ENCODE assay signal across 8 mouse cellular contexts in the genomic region with DNA sequence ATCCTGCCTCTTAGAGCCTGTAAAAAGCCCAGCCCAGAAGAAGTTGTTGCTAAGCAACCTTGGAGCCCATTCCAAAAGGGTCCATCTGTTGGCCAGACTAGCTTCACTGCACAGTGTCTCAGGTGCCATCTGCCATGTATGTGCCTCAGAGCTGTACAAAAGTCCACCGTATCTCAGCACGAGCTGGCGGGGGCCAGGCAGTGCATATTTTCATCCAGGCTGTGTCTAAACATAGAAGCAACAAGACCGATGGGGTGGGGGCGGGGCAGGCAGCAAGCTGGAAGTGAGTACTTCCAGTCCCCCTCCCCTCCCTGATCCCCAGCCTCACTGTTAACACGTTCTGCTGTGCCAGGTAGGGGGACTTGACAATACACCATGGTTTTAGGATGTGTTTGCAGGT.
DNase-seq lines count a peak whose midpoint lies in the region; ATAC-seq and TF ChIP-seq lines count a peak whose summit lies in the region.

No protein-coding gene starts in this region.

- 37% methylated on average over 6 of the region's 6 CpGs for WGBS in hindbrain, embryonic 15.5 days
- 31% methylated on average over 6 of the region's 6 CpGs for WGBS in neural tube, embryonic 15.5 days
- 62% methylated on average over 6 of the region's 6 CpGs for WGBS in thymus, adult 2 months

- no peaks in the 10 kb centered on the region for H3K36me3 ChIP-seq in hindbrain, embryonic 15.5 days
- H3K36me3 ChIP-seq in neural tube, embryonic 15.5 days = no peaks in the 10 kb centered on the region
- H3K36me3 ChIP-seq in thymus, adult 2 months (ENCODE audit: control insufficient read depth, insufficient read depth, low read length) = no peaks in the 10 kb centered on the region

- no peaks in the 10 kb centered on the region for H3K27me3 ChIP-seq in hindbrain, embryonic 15.5 days
- H3K27me3 ChIP-seq in neural tube, embryonic 15.5 days (replicated peaks) = no peaks in the 10 kb centered on the region
- no peaks in the 10 kb centered on the region for H3K27me3 ChIP-seq in thymus, adult 2 months (ENCODE audit: control insufficient read depth, insufficient read depth, low read length)

- DNase-seq in adrenal gland, postnatal 25 days = peak; percentile 60
- peak; percentile 96 to 97 for DNase-seq in cerebellum, adult 18-20 months
- peak; percentile 48 for DNase-seq in gastrocnemius, postnatal 10 days
- peak; percentile 27 to 46 for DNase-seq in left cerebral cortex, adult 2 months (ENCODE audit: extremely low spot score in 1 of 2, low spot score in 2 of 2)
- DNase-seq in thymus, adult 2 months = no peak

- peaks cover 8% of the 10 kb centered on the region; the same call in 1 of the 2 replicates for H3K4me1 ChIP-seq in hindbrain, embryonic 15.5 days (replicated peaks)
- H3K4me1 ChIP-seq in neural tube, embryonic 15.5 days = peaks cover 8% of the 10 kb centered on the region
- no peaks in the 10 kb centered on the region for H3K4me1 ChIP-seq in thymus, adult 2 months (replicated peaks; ENCODE audit: control insufficient read depth, insufficient read depth, low read length)

- H3K4me2 ChIP-seq in hindbrain, embryonic 15.5 days = no peak overlapping the region
- no peak overlapping the region for H3K4me2 ChIP-seq in neural tube, embryonic 15.5 days

- H3K4me3 ChIP-seq in hindbrain, embryonic 15.5 days = no peak overlapping the region
- H3K4me3 ChIP-seq in left cerebral cortex, adult 2 months = no peak overlapping the region
- H3K4me3 ChIP-seq in neural tube, embryonic 15.5 days (replicated peaks) = no peak overlapping the region
- H3K4me3 ChIP-seq in thymus, adult 2 months (ENCODE audit: control insufficient read depth, insufficient read depth, low read length) = no peak overlapping the region

- no peaks in the 10 kb centered on the region for H3K9me3 ChIP-seq in hindbrain, embryonic 15.5 days
- H3K9me3 ChIP-seq in neural tube, embryonic 15.5 days (replicated peaks) = no peaks in the 10 kb centered on the region

- H3K9ac ChIP-seq in hindbrain, embryonic 15.5 days = no peak overlapping the region
- H3K9ac ChIP-seq in neural tube, embryonic 15.5 days (replicated peaks) = no peak overlapping the region

- peak overlapping the region; percentile 50; the same call in 1 of the 2 replicates for H3K27ac ChIP-seq in hindbrain, embryonic 15.5 days (replicated peaks)
- H3K27ac ChIP-seq in left cerebral cortex, adult 2 months = peak overlapping the region; percentile 53; the same call in 1 of the 2 replicates
- peak overlapping the region; percentile 42; the same call in 1 of the 2 replicates for H3K27ac ChIP-seq in neural tube, embryonic 15.5 days (replicated peaks)
- no peak overlapping the region for H3K27ac ChIP-seq in thymus, adult 2 months (ENCODE audit: control insufficient read depth, insufficient read depth, low read length)

- peak; percentile 95 for ATAC-seq in hindbrain, embryonic 15.5 days (ENCODE audit: low FRiP score, low read depth)
- peak; percentile 68 for ATAC-seq in neural tube, embryonic 15.5 days (ENCODE audit: low FRiP score)
- ATAC-seq in activated CD4-positive, CD25-positive, alpha-beta regulatory T cell, adult 4 months = no peak

- TF ChIP-seq CTCF in left cerebral cortex, adult 2 months (IDR thresholded peaks at IDR 0.05) = no peak
- TF ChIP-seq CTCF in thymus, adult 2 months (IDR thresholded peaks at IDR 0.05; ENCODE audit: borderline replicate concordance, control insufficient read depth, extremely low read depth, insufficient read depth, low read length, poor library complexity) = no peak

- no peak for TF ChIP-seq POLR2A in thymus, adult 2 months (IDR thresholded peaks at IDR 0.05; ENCODE audit: control insufficient read depth, extremely low read depth, insufficient read depth, low read length, poor library complexity)

- intact Hi-C loops in left cerebral cortex, adult 2 months (cut with DNase I) = no loop called here
